Mouse (Mus musculus): ENCODE results near the gene Pole2.

- TF ChIP-seq CTCF (conservative IDR thresholded peaks at IDR 0.05; ENCODE audit: insufficient read depth, insufficient read length, low read depth, low read length) (no peak), POLR2A (IDR thresholded peaks at IDR 0.05; ENCODE audit: low read depth, low read length) (no peak)
Observed at GRCm38 (mm10) chr12:69158366-69158764, 69.6 kb downstream of the Pole2 start.
